Mouse (Mus musculus) MEL (cell line): Measurements from ENCODE around the gene Lcn2. TPM values are rescaled to one million over a fixed set of nuclear protein-coding genes. Genes with fewer than 3 reads are reported as not detected.

Source experiments
- DNase-seq: peaks from one replicate; pipeline ENCODE4 v3.0.0; 2011; ENCODE audit warnings: low read depth, low spot score
- H3K27ac ChIP-seq: 2 replicates; pipeline ENCODE4 v1.5.1; 2012; ENCODE audit warnings: low read depth, mild to moderate bottlenecking, control low read depth, low read length, moderate library complexity; ENCODE audit not compliant: control insufficient read depth
- H3K27me3 ChIP-seq, 2 experiments: fragments of 150-350 bp in 1 of 2; sonication (generic) in 1 of 2; 2 replicates each; pipeline ENCODE4 v1.6.1; 2012; ENCODE audit warnings: low read length in 2 of 2, mild to moderate bottlenecking in 2 of 2, improper control_type of control experiment in 1 of 2, moderate library complexity in 1 of 2; ENCODE audit not compliant: insufficient read depth in 2 of 2, control insufficient read depth in 1 of 2
- H3K36me3 ChIP-seq, 2 experiments: 2 replicates each; pipeline ENCODE4 v1.6.1; 2012 to 2014; ENCODE audit warnings: low read length in 2 of 2, improper control_type of control experiment in 1 of 2, inconsistent platforms in 1 of 2, mild to moderate bottlenecking in 1 of 2; ENCODE audit not compliant: insufficient read depth in 2 of 2, control insufficient read depth in 1 of 2
- H3K4me1 ChIP-seq, 2 experiments: fragments of 150-350 bp in 1 of 2; sonication (generic) in 1 of 2; 2 replicates each; pipeline ENCODE4 v1.6.1; 2012; ENCODE audit warnings: low read length in 2 of 2, improper control_type of control experiment in 1 of 2, mild to moderate bottlenecking in 1 of 2; ENCODE audit not compliant: insufficient read depth in 2 of 2, control insufficient read depth in 1 of 2
- H3K4me3 ChIP-seq, 2 experiments: fragments of 150-350 bp in 1 of 2; sonication (generic) in 1 of 2; 2 replicates each; pipeline ENCODE4 v1.5.1; 2012; ENCODE audit warnings: low read depth in 2 of 2, low read length in 2 of 2, mild to moderate bottlenecking in 2 of 2, moderate library complexity in 2 of 2, control low read depth in 1 of 2, improper control_type of control experiment in 1 of 2; ENCODE audit not compliant: control insufficient read depth in 1 of 2, insufficient read depth in 1 of 2
- H3K79me2 ChIP-seq: 2 replicates; pipeline ENCODE4 v1.6.1; 2012; ENCODE audit warnings: mild to moderate bottlenecking, low read length, moderate library complexity; ENCODE audit not compliant: control insufficient read depth, poor library complexity, insufficient read depth
- H3K9ac ChIP-seq: 2 replicates; pipeline ENCODE4 v1.6.1; 2012; ENCODE audit warnings: low read depth, mild to moderate bottlenecking, control low read depth, low read length, moderate library complexity; ENCODE audit not compliant: control insufficient read depth, poor library complexity, severe bottlenecking
- H3K9me3 ChIP-seq: fragments of 150-350 bp; sonication (generic); replicated peaks from 2 replicates; pipeline ENCODE4 v1.6.1; 2012; ENCODE audit warnings: mild to moderate bottlenecking, low read length, improper control_type of control experiment, moderate library complexity; ENCODE audit not compliant: insufficient read depth
- BHLHE40 ChIP-seq: IDR thresholded peaks from 2 replicates; pipeline ENCODE4 v1.6.1; 2012; ENCODE audit warnings: low read depth, mild to moderate bottlenecking, inconsistent platforms, low read length, improper control_type of control experiment, borderline replicate concordance
- ELF1 ChIP-seq: IDR thresholded peaks from 2 replicates; pipeline ENCODE4 v1.6.1; 2014; ENCODE audit warnings: low read depth, mild to moderate bottlenecking, inconsistent platforms, low read length, improper control_type of control experiment, moderate library complexity
- GABPA ChIP-seq: IDR thresholded peaks from 2 replicates; pipeline ENCODE4 v1.6.1; 2012; ENCODE audit warnings: low read depth, mild to moderate bottlenecking, inconsistent platforms, low read length, improper control_type of control experiment, moderate library complexity
- MYC ChIP-seq: IDR thresholded peaks from 2 replicates; pipeline ENCODE4 v1.6.1; 2011; ENCODE audit warnings: low read depth, mild to moderate bottlenecking, low read length, improper control_type of control experiment, moderate library complexity
- NELFE ChIP-seq: IDR thresholded peaks from 2 replicates; pipeline ENCODE4 v1.6.1; 2011; ENCODE audit warnings: low read depth, low read length, improper control_type of control experiment
- POLR2AphosphoS5 ChIP-seq: IDR thresholded peaks from 2 replicates; pipeline ENCODE4 v1.6.1; 2012; ENCODE audit warnings: low read depth, borderline replicate concordance, mild to moderate bottlenecking, inconsistent platforms, low read length, moderate library complexity, mixed read lengths
- RAD21 ChIP-seq: IDR thresholded peaks from 2 replicates; pipeline ENCODE4 v1.6.1; 2011; ENCODE audit warnings: mild to moderate bottlenecking, low read depth, low read length, improper control_type of control experiment
- TCF12 ChIP-seq: IDR thresholded peaks from 2 replicates; pipeline ENCODE4 v1.6.1; 2014; ENCODE audit warnings: low read depth, mild to moderate bottlenecking, inconsistent platforms, low read length, improper control_type of control experiment, moderate library complexity
- USF2 ChIP-seq, 2 experiments: IDR thresholded peaks; 2 replicates each; pipeline ENCODE4 v1.6.1; 2011 to 2012; ENCODE audit warnings: improper control_type of control experiment in 2 of 2, low read length in 2 of 2, borderline replicate concordance in 1 of 2, inconsistent platforms in 1 of 2, low read depth in 1 of 2, mild to moderate bottlenecking in 1 of 2; ENCODE audit not compliant: insufficient read depth in 1 of 2
- ZKSCAN1 ChIP-seq: IDR thresholded peaks from 2 replicates; pipeline ENCODE4 v1.6.1; 2012; ENCODE audit warnings: low read depth, mild to moderate bottlenecking, inconsistent platforms, low read length, improper control_type of control experiment, moderate library complexity
- ZNF384 ChIP-seq: IDR thresholded peaks from 2 replicates; pipeline ENCODE4 v1.6.1; 2012; ENCODE audit warnings: low read depth, mild to moderate bottlenecking, inconsistent platforms, low read length, improper control_type of control experiment
- polyA plus RNA-seq, 2 experiments: library from polyadenylated mRNA; stranded (reverse) in 1 of 2; unstranded in 1 of 2; fragments of >175 nt in 1 of 2; fragments of >200 nt in 1 of 2; gene quantifications; 2 replicates each; pipeline versions ENCODE4 v1.2.1 to v1.2.4; 2012; ENCODE audit warnings: low replicate concordance in 2 of 2, low read depth in 1 of 2; ENCODE audit not compliant: insufficient read length in 2 of 2, insufficient read depth in 1 of 2, missing spikeins in 1 of 2
- total RNA-seq: library from RNA; depleted of rRNA; stranded (reverse); fragments of 300-350 nt; gene quantifications from 2 replicates; pipeline ENCODE4 v1.2.3, GENCODE M21; 2012

The Lcn2 gene
- total and polyA plus RNA-seq, 3 experiments: not detected

DNA sequence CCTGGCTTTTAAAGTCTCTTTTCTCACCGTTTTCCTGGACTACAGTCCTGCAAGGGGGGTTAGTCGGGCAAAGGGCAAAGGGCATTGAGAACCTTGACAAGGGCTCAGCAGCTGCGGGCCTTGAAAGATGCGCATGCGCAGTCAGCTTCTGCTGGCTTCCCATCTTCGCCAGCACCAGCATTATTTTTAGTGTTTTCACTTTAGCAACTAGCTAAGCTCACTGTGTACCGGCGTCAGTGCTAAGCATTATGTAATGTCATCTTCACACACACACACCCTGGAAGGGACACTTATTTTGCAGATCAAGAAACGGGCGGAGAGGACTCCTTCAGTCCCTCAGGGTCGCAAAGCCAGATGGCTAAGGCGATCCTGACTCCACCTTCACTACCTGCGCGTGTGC lies 27.3 kb downstream of the Lcn2 start:
- Histone ChIP-seq H3K9me3 (no peaks in the 10 kb centered on the region), H3K27ac (no peak overlapping the region), H3K4me3 (no peak overlapping the region), H3K27me3 (peaks cover 3 to 4% of the 10 kb centered on the region in 2 experiments; a peak in 3 of 4 replicates), H3K9ac (no peak overlapping the region), H3K36me3 (peaks cover 0 to 3% of the 10 kb centered on the region in 2 experiments; a peak in 2 of 4 replicates), H3K79me2 (peaks cover 6% of the 10 kb centered on the region; the same call in 1 of the 2 replicates), H3K4me1 (peaks cover 0 to 6% of the 10 kb centered on the region in 2 experiments; a peak in 2 of 4 replicates)
- DNase-seq: no peak
- no peak for TF ChIP-seq RAD21
- TF ChIP-seq MYC: no peak
- no peak for TF ChIP-seq GABPA

DNA sequence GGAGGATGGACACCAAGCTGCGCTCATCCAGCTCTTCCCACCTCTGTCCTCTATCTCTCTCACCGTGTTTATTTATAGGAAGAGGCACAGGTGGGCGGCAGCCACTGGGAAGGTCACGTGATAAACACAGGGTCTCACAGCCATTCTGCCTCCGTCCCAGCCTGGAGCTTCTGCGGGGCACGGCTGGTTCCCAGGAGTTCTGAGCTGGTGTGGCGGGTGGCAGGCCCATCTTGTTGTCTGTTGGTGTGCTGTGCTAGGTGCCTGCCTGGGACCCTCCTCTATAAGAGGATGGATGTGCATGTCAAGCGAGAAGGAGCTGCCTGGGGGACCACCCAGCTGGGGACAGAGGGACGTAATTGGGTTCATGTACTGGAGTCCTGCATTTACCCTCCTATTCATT lies 29.7 kb downstream of the Lcn2 start:
- Histone ChIP-seq H3K9ac (no peak overlapping the region), H3K4me3 (no peak overlapping the region), H3K4me1 (peaks cover 4 to 9% of the 10 kb centered on the region in 2 experiments; a peak in 3 of 4 replicates), H3K9me3 (no peaks in the 10 kb centered on the region), H3K27me3 (peaks cover 3 to 4% of the 10 kb centered on the region in 2 experiments; a peak in 3 of 4 replicates), H3K36me3 (peaks cover 0 to 4% of the 10 kb centered on the region in 2 experiments; a peak in 2 of 4 replicates), H3K27ac (no peak overlapping the region), H3K79me2 (peaks cover 6% of the 10 kb centered on the region; the same call in 1 of the 2 replicates)
- no peak for TF ChIP-seq TCF12
- no peak for TF ChIP-seq MYC
- TF ChIP-seq POLR2AphosphoS5: no peak
- TF ChIP-seq ZNF384: no peak
- TF ChIP-seq NELFE: no peak
- no peak for TF ChIP-seq USF2 (IDR thresholded peaks at IDR 0.05; ENCODE audit: borderline replicate concordance in 1 of 2, insufficient read depth in 1 of 2, low read depth in 1 of 2, low read length in 2 of 2)
- no peak for TF ChIP-seq BHLHE40
- no peak for TF ChIP-seq ELF1
- no peak for DNase-seq

DNA sequence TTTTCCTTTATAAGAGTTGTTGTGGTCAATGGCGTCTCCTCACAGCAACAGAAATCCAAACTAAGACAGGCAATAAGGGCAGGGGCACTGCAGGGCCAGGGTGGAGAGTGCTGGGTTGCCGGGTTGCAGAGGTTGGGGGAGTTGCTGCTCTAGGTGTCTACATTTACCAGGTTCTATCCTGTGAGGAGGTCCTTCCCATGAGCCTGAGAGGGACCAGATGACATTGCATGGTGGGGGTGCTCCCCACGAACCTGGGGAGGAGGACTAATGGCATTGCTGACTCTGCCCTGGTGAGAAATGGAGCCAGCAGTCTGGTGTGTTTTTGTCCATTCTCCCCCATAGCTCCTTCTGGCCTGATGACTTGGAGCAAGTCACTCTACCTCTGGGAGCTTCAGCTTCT lies 30.3 kb downstream of the Lcn2 start:
- Histone ChIP-seq H3K4me3 (no peak overlapping the region), H3K27ac (no peak overlapping the region), H3K9me3 (no peaks in the 10 kb centered on the region), H3K36me3 (peaks cover 0 to 4% of the 10 kb centered on the region in 2 experiments; a peak in 2 of 4 replicates), H3K27me3 (peaks cover 3 to 4% of the 10 kb centered on the region in 2 experiments; a peak in 3 of 4 replicates), H3K79me2 (no peaks in the 10 kb centered on the region; the same call in 1 of the 2 replicates), H3K4me1 (peaks cover 4 to 9% of the 10 kb centered on the region in 2 experiments; a peak in 3 of 4 replicates), H3K9ac (no peak overlapping the region)
- DNase-seq: no peak
- TF ChIP-seq RAD21 (no peak), ZKSCAN1 (no peak)
